Mouse (Mus musculus): ENCODE results near the gene Narf. TPM values are rescaled to one million over a fixed set of nuclear protein-coding genes. Genes with fewer than 3 reads are reported as not detected.

Narf gene
- total and polyA plus RNA-seq, 2 experiments from 2014 or later = 34.3 to 137 TPM

- peaks cover 16% of the 10 kb centered on the region; the same call in 1 of the 2 replicates for H3K4me1 ChIP-seq (ENCODE audit: insufficient read depth, low read length)
- DNase-seq (ENCODE audit: low spot score) (peak; percentile 46), ATAC-seq (no peak)
- no peaks in the 10 kb centered on the region for H3K27me3 ChIP-seq (ENCODE audit: insufficient read depth, low read length)
- 0 out of 2 replicates have a peak, but pooled peaks cover 3% of the 10 kb centered on the region for H3K36me3 ChIP-seq (ENCODE audit: insufficient read depth, low read length)
- TF ChIP-seq CTCF (IDR thresholded peaks at IDR 0.05; ENCODE audit: low read depth) = peak; percentile 64
- whole genome bisulfite sequencing = 25% methylated on average over 9 of the region's 9 CpGs
- no peak overlapping the region for H3K4me3 ChIP-seq (ENCODE audit: low read length)
- H3K9ac ChIP-seq (replicated peaks; ENCODE audit: low read length) = no peak overlapping the region
- peak overlapping the region; percentile 58; the same call in 1 of the 2 replicates for H3K4me2 ChIP-seq (ENCODE audit: low read depth, low read length)
- peak overlapping the region; percentile 95 for H3K27ac ChIP-seq
- no peaks in the 10 kb centered on the region for H3K9me3 ChIP-seq (ENCODE audit: low read length)
These were observed 1.4 kb upstream of the Narf start for GRCm38 (mm10) chr11:121235475-121236238.

GRCm38 (mm10) chr11:121237345-121238128 is 484 bp downstream of the Narf start:
- no peaks in the 10 kb centered on the region for H3K9me3 ChIP-seq (ENCODE audit: low read length)
- H3K27ac ChIP-seq = peak overlapping the region; percentile 90
- no peaks in the 10 kb centered on the region for H3K27me3 ChIP-seq (ENCODE audit: insufficient read depth, low read length)
- WGBS = 3% methylated on average over 28 of the region's 28 CpGs
- ATAC-seq (no peak; the same call in 1 of the 2 replicates), DNase-seq (ENCODE audit: low spot score) (peak; percentile 61)
- H3K9ac ChIP-seq (replicated peaks; ENCODE audit: low read length) = peak overlapping the region; percentile 81
- H3K4me3 ChIP-seq (ENCODE audit: low read length) = peak overlapping the region; percentile 80
- peak; percentile 57 for TF ChIP-seq CTCF (IDR thresholded peaks at IDR 0.05; ENCODE audit: low read depth)
- H3K4me1 ChIP-seq (ENCODE audit: insufficient read depth, low read length) = peaks cover 16% of the 10 kb centered on the region; the same call in 1 of the 2 replicates
- H3K36me3 ChIP-seq (ENCODE audit: insufficient read depth, low read length) = 0 out of 2 replicates have a peak, but pooled peaks cover 3% of the 10 kb centered on the region
- H3K4me2 ChIP-seq (ENCODE audit: low read depth, low read length) = peak overlapping the region; percentile 71

GRCm38 (mm10) chr11:121239669-121240068 is 2.6 kb downstream of the Narf start:
- Histone ChIP-seq H3K9ac (replicated peaks; ENCODE audit: low read length) (no peak overlapping the region), H3K4me3 (ENCODE audit: low read length) (no peak overlapping the region), H3K27ac (no peak overlapping the region), H3K9me3 (ENCODE audit: low read length) (no peaks in the 10 kb centered on the region), H3K4me1 (ENCODE audit: insufficient read depth, low read length) (peaks cover 16% of the 10 kb centered on the region; the same call in 1 of the 2 replicates), H3K36me3 (ENCODE audit: insufficient read depth, low read length) (peaks cover 18% of the 10 kb centered on the region; the same call in 1 of the 2 replicates), H3K4me2 (ENCODE audit: low read depth, low read length) (no peak overlapping the region), H3K27me3 (ENCODE audit: insufficient read depth, low read length) (no peaks in the 10 kb centered on the region)
- ATAC-seq (no peak), DNase-seq (ENCODE audit: low spot score) (no peak)
- WGBS = 94% methylated on average over 2 of the region's 2 CpGs
- no peak for TF ChIP-seq CTCF (IDR thresholded peaks at IDR 0.05; ENCODE audit: low read depth)

GRCm38 (mm10) chr11:121250196-121250595 is 13.1 kb downstream of the Narf start:
- Histone ChIP-seq H3K27me3 (ENCODE audit: insufficient read depth, low read length) (no peaks in the 10 kb centered on the region), H3K4me1 (ENCODE audit: insufficient read depth, low read length) (no peaks in the 10 kb centered on the region), H3K4me2 (ENCODE audit: low read depth, low read length) (no peak overlapping the region), H3K9ac (replicated peaks; ENCODE audit: low read length) (no peak overlapping the region), H3K4me3 (ENCODE audit: low read length) (no peak overlapping the region), H3K36me3 (ENCODE audit: insufficient read depth, low read length) (peaks cover 84% of the 10 kb centered on the region), H3K9me3 (ENCODE audit: low read length) (no peaks in the 10 kb centered on the region), H3K27ac (no peak overlapping the region)
- DNase-seq (ENCODE audit: low spot score) (no peak), ATAC-seq (no peak)
- WGBS = 83% methylated on average over 8 of the region's 8 CpGs
- TF ChIP-seq CTCF (IDR thresholded peaks at IDR 0.05; ENCODE audit: low read depth) = no peak

GRCm38 (mm10) chr11:121259160-121260100 is 22.4 kb downstream of the Narf start, which contains the start of gene Foxk2:
Gene Foxk2, plus strand, starts transcription at chr11:121259990.
- peak within 1 kb of the TSS; percentile 84 for H3K4me3 ChIP-seq (ENCODE audit: low read length)
- DNase-seq (ENCODE audit: low spot score) (peak; percentile 98), ATAC-seq (peak; percentile 97)
- no peaks in the 10 kb centered on the region for H3K9me3 ChIP-seq (ENCODE audit: low read length)
- no peak for TF ChIP-seq CTCF (IDR thresholded peaks at IDR 0.05; ENCODE audit: low read depth)
- peaks cover 11% of the 10 kb centered on the region; the same call in 1 of the 2 replicates for H3K36me3 ChIP-seq (ENCODE audit: insufficient read depth, low read length)
- peak within 1 kb of the TSS; percentile 96 for H3K27ac ChIP-seq
- H3K4me1 ChIP-seq (ENCODE audit: insufficient read depth, low read length) = peaks cover 11% of the 10 kb centered on the region; the same call in 1 of the 2 replicates
- H3K27me3 ChIP-seq (ENCODE audit: insufficient read depth, low read length) = no peaks in the 10 kb centered on the region
- H3K9ac ChIP-seq (replicated peaks; ENCODE audit: low read length) = peak within 1 kb of the TSS; percentile 98
- under 1% methylated on average over 89 of the region's 91 CpGs for WGBS
- peak within 1 kb of the TSS; percentile 84 for H3K4me2 ChIP-seq (ENCODE audit: low read depth, low read length)

Data from hindbrain, postnatal 0 days (tissue).